Mouse (Mus musculus): ENCODE data around the gene Asf1b.
"Not testable (repeated sequence)": the region's sequence is repeated elsewhere in the genome, so short reads cannot be mapped to it uniquely, and the experiment has no call there.

Gene Asf1b

DNA sequence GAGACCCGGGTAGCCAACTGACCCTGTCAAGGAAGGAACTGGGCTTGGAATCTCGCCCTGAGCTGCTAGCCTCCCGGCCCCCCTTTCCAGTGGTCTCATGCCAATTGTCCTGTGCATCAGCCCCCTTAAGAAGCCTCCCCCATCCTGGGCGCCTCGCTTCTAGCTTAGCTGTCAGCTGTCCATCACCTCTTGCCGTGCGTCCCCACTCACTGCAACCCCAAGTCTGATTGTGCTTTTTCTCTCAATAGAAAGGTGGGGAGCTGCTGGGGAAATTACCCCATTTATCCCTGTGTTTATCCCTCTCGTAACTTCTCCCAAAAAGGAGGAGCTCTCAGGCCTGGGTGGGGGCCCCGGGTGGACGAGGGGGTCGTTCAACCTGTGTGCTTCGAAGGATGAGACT lies 40.7 kb downstream of the Asf1b start:
- DNase-seq (ENCODE audit: low spot score in 2 of 2) = no peak

DNA sequence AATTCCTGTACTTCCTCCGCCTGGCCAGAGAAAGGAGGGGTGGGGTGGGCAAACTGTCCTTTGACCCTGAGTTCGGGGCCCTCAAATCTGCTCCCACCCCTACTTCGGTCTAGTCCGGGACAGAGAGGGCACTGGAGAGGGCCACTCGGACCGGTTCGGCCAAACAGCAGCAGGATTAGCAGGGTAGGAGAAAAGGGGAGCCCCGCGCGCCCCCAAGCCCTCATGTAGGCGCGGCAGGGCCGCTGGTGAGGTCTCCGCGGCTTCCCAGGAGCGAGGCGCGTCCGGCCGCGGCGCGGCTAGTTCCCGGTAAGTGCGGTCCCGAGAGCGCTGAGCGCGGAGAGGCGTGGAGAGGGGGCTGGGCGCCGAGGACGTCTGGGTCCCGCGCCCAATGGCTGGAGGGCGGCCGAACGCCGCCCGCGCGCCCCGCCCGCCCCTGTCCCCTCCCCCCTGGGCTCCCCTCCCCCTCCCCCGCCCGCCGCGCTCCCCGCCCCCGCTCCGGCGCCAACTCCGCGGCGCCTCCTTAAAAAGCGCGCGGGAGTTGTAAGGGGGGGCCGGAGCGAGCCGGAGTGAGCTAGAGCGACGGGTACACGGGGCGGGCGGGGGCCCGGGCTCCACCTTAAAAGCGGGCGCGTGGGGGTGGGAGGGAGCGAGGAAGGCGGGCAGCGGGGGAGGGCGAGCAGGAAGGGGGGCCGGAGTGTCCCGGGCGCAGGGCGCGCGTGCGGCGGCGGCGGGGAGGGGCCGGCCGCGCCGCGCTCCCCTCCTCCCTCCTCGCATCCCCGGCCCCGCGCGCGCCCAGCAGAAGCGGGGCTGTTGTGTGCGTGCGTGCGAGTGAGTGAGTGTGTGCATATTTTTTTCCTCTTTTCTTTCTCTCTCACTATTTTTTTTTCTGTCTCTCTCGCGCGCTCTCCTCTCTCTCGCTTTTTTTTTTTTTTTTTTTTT lies 41.5 kb downstream of the Asf1b start:
- peak; percentile 56 to 74 for DNase-seq (ENCODE audit: low spot score in 2 of 2)

DNA sequence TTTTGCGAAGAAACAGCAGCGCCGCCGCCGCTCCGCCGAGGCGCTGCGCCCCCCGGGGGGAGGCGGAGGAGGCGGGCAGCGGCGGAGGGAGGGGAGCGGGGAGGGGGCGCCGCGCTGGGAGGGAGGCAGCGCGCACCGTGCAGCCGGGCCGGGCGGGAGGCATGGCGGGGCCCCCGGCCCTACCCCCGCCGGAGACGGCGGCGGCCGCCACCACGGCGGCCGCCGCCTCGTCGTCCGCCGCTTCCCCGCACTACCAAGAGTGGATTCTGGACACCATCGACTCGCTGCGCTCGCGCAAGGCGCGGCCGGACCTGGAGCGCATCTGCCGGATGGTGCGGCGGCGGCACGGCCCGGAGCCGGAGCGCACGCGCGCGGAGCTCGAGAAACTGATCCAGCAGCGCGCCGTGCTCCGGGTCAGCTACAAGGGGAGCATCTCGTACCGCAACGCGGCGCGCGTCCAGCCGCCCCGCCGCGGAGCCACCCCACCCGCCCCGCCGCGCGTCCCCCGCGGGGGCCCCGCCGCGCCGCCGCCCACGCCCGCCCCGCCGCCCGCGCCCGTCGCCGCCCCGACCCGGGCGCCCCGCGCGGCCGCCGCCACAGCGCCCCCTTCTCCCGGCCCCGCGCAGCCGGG lies 42.3 kb downstream of the Asf1b start, which contains the start of gene Samd1:
Gene Samd1 (plus strand): TSS at position 162 of the 631 bp plus-strand sequence.
- DNase-seq (ENCODE audit: low spot score in 2 of 2) = peak in 1 of 2 experiments; percentile 51

DNA sequence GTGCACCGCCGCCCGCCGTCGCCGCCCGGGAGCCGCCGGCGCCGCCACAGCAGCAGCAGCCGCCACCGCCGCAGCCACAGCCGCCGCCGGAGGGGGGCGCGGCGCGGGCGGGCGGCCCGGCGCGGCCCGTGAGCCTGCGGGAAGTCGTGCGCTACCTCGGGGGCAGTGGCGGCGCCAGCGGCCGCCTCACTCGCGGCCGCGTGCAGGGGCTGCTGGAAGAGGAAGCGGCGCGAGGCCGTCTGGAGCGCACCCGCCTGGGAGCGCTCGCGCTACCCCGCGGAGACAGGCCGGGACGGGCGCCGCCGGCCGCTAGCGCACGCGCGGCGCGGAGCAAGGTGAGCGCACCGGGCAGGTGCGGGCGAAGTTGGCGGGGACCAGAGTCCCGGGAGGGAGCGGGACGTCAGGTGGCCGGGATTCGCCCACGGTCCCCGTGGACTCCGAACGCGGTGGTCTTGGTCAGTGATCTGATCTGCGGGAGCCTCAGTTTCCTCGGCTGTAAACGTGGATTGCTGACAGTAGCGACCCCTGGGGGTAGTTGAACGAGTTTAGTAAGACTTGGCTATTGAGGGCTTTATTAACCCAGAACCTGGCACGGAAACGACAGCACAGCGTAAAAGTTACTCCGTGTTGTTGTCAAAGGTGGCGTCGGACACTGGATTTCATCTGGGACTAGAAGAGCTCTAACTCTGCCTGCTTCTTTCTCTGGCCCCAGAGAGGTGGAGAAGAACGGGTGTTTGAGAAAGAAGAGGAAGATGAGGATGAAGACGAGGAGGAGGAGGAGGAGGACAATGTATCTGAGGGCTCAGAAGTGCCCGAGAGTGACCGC lies 43.1 kb downstream of the Asf1b start:
- peak in 1 of 2 experiments; percentile 58 for DNase-seq (ENCODE audit: low spot score in 2 of 2)

DNA sequence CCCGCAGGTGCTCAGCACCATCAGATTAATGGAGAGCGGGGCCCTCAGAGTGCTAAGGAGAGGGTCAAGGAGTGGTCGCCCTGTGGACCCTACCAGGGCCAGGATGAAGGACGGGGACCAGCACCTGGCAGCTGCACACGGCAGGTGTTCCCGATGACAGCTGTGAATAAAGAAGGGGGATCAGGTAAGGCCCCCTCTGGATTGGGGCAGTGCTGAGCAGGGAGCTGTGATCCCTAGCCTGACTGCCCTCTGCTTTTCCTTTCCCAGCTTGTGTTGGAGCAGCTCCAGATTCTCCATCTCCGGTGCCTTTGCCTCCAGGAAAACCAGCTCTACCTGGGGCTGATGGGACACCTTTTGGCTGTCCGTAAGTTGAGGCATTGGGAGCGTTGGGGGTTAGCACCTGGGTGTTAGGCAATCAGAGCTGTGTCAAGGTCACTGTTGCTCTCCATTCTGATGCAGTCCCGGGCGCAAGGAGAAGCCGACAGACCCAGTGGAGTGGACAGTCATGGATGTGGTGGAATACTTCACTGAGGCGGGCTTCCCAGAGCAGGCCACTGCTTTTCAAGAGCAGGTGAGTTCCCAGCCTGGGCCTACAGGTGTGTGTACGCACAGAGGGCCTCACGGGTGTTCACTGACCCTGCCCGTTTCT lies 43.9 kb downstream of the Asf1b start:
- DNase-seq (ENCODE audit: low spot score in 2 of 2) = no peak

DNA sequence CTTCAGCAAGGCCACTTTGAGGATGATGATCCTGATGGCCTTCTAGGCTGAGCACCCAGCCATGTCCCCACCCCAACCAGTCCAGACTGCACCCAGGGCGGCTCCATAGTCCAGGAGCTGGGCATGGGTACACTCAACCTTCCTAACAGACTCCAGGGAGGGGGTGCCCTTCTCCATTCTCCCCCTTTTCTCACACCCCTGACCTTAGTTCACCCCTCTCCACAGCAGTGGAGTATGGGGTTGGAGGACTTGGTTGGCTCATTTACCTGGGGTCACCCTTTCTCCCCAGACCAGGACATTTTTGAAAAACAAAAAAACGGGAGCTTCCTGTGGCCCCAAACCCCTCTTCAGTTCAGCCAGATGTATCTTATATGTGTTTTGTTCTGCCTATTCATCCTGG lies 44.5 kb downstream of the Asf1b start:
- DNase-seq (ENCODE audit: low spot score in 2 of 2) = no peak

DNA sequence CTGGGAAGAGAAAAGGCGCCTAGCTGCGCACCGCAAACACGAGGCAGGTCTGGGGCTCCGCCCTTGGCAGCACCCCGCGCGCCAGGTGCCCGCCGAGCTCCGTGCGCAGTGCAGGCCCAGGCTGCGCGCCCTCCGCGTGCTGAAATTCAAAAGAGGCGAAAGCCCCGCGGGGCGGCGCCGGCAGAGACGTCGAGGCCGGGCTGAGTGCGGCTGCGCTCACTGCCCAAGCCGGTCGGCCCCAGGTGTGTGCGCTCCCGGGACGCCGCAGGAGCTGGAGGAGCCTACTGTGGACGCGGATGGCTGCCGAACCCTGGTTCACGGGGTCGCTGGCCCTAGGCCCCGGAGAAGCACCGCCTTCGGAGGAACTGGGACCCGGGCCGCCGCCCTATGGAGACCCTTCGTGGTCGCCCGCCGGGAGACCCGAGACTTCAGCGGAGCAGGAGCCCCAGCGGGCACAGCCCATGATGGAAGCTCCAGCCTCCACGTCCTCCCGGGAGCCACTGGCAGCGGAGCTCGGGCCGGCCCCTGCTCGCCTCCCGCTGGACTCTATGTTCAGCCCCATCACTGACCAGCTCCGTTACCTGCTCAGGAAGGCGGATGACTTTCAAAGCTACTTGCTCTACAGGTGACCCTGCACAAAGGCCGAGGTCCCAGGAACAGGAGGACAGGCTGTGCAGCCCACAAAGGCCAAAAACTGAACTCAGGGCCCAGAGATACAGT lies 46.1 kb downstream of the Asf1b start, which contains the start of gene 1700067K01Rik:
Gene 1700067K01Rik (plus strand): TSS at position 222 of the 720 bp plus-strand sequence.
- no peak for DNase-seq (ENCODE audit: low spot score in 2 of 2)

DNA sequence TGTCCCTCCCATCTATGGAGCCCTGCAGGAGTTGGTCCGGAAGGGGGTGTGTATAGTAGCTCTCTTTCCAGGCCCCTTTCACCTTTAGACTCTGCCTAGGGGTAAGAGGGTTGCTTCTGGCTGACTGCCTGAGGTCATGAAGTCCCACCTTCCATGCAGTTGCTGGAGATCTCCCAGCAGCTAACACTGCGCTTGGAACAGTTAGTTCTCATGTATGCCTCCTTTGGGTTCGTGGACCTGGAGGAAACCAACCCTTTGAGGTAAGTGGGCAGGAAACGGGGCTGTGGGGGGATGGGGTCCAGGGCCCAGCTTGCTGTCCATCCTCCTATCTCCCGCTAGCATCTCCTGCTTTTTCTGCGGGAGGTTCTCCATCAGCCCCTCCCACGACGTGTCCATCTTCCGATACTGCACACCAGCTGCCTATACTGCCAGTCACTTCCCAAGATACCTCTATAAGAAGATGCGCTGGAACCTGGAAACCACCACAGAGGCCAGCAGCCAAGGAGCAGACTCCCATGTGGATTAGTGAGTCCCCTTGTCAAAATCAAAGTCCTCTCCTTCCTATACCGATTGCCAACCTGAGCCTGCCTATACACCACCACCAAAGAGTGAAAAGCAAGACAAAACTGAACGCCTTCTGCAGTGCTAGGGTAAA lies 47.8 kb downstream of the Asf1b start:
- no peak for DNase-seq (ENCODE audit: low spot score in 2 of 2)

DNA sequence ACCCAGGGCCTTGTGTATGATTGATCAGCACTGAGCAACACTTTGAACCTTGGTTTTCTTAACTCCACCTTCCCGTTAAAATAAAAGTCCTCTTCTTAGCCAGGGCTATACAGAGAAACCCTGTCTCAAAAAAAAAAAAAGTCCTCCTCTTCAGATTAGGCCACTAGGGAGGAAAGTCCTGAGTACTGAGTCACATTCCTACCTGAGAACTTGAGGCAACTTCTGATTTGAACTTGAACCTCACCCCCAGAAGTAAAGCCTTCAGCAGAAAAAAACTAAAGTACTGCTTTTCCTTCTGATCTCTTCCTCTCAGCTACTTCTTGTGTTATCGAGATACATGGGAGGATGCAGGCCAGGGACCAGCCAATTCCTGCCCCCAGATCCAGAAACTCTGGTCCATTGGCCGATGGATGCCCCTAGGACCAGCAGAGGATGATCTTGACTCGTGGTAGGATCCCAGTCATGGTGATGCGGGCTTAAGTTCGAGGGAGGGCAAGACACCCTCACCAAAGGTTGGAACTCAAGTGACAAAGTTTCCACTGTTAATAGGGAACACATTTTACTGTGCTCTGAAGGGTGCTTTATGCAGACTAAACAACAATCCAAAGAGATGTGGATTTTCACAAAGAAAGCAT lies 48.4 kb downstream of the Asf1b start:
- DNase-seq (ENCODE audit: low spot score in 2 of 2) = no peak

DNA sequence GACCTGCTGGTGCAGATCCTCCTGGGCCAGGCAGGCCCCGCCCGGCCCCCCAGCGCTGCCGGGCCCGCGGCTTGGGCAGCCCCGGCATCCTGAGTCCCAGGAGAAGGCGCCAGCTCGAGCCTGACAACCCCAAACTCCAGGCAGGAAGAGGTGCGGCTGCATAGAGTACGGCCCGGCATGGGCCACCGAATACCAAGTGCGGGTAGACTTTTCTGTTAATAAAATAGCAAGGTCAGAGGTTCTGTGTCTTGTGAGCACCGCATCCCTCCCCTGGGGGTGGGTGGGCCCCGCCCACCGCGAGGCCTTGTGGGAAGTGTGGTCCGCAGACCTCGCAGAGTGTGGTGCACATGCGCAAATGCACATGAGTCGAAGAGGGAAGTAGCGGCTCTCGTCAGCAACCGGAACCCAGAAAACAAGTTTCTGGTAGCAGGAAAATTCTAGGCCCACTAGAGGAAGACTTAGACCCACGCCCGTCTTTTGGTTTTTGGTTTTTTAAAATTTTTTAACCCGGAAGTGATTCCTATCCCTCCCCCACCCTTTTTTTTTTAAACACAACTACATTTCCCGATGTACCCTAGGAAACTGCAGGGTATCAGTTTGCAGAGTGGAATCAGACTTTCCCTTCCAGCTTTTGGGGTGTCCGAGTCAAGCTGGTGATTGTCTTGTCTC lies 49.4 kb downstream of the Asf1b start:
- peak; percentile 83 to 87 for DNase-seq (ENCODE audit: low spot score in 2 of 2)

DNA sequence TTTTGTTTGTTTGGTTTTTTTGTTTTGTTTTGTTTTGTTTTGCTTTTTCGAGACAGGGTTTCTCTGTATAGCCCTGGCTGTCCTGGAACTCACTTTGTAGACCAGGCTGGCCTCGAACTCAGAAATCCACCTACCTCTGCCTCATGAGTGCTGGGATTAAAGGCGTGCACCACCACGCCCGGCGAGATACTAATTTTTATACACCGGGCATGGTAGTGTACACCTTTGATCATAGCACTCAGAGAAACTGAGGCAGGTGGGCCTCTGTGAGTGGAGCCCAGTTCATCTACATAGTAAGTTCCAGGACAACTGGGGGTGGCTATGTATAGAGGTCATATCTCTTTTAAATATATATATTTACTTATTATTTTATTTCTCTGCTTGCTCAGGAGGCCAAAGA lies 50.2 kb downstream of the Asf1b start:
- DNase-seq (ENCODE audit: low spot score in 2 of 2) = not testable (repeated sequence)

DNA sequence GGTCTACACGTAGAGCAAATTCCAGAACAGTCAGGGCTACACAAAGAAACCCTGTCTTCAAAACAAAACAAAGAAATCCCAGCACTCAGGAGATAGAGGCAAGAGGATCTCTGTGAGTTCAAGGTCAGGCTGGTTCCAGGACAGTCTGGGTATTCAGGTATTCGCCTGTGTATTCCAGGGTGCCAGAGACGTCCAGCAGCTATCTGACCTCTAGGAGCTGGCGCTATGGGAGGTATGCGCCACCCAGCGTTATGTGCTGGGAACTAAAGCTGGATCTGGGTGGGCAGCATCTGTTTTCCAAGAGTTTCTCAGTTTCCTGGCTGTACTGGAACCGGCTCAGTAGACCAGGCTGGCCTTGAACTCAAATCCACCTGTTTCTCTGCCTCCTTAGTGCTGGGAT lies 53.1 kb downstream of the Asf1b start:
- DNase-seq (ENCODE audit: low spot score in 2 of 2) = no peak

DNA sequence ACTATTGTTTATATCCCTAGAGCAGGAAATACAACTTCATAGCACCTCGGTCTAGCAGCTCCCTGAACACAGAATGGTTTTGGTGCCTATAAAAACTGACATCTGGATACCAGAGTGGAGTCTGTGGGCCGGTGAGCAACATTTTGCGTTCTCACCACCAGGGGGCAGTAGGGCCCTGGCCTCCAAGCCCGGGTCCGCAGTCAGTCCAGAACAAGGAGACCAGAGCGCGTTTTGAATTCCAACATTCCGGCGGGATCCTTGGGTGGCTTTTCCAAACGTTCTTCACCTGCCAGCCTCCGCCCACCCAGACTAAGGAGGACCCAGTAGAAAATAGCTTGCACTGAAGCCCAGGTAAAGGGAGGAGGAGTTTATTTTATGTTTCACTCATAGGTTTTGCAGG lies 54.6 kb downstream of the Asf1b start:
- DNase-seq (ENCODE audit: low spot score in 2 of 2) = peak; percentile 83 to 89

DNA sequence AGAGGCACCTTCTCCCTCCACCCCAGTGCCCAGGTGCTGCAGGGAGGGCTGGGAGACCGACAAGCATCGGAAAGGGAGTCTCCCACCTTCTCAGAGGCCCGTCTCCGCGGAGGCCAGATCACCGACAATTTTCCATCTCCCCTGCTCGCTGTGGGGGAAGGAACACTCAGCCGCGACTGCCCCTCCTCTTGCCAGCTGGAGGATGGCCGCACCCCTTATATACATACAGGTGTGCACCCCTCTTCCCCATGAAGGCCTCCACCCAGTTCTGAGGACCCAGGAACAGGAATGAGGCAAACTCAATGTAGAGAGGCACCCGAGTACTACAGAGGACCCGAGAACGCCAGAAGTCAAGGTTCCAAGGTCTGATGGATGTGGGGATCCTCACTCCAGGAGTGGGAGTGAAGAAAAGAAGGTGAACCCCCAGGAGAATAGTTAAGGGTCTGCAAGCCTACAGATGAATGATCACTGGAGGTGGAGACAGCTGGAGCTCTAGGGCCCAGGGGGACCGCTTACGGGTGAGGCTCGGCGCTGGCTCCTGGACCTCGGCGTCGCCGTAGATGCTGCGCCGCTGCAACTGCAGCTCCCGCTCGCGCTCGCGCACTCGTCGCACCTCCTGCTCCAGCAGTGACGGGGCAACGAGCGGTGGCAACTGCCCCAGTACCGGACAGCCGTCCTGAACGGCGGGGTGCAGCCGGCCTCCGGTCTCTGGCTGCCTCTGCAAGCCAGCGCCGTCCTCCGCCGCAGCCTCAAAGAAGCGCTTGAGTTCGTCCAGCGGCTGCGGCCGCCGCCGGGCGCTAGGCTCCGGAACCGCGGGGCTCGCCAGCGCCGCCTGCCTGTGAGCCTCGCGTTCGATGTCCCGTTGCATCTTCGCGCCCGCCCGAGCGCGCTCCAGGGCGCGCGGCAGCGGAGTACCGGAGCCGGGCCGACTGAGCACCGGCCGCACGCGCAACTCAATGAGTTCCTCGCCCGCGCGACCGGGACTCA lies 55.6 kb downstream of the Asf1b start:
- DNase-seq (ENCODE audit: low spot score in 2 of 2) = peak; percentile 59 to 71

DNA sequence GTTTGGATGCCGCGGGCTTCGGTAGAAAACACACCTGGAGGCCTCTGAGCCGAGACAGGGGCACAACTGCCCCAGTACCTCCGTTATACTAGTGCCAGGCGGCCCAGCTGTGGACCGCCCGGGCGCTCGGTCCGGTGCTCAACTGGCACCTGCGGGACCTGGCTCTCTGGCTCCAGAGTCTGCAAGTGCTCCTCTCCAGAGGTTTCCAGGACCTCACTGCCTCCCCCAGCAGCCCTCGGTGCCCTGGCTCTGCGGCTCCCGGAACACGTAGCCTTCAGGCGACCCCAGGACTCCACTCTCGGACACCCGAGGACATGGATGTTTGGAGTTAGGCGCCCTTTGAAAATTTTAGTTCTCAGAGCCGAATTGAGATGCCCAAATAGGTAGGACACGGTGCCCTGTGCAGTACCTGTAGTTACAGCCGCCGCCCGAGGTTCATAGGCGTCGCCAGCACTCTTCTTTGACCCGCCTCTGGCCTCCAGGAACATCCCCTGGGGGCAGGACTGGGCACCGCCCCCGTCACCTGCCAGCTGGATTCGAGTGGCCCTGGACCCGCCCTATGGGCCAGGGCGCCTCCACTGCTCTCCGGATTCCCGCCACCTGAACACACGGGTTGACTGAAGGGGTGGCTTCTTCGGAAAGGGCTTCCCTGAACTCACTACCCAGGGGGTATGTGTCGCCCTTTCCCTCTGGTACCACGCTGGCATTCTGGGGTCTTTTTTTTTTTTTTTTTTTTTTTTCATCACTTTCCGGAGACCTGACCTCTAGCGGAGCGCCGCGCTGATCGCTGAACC lies 56.6 kb downstream of the Asf1b start, which contains the start of gene 2210011C24Rik:
Gene 2210011C24Rik (minus strand): TSS at position 467 of the 794 bp plus-strand sequence.
- DNase-seq (ENCODE audit: low spot score in 2 of 2) = no peak

DNA sequence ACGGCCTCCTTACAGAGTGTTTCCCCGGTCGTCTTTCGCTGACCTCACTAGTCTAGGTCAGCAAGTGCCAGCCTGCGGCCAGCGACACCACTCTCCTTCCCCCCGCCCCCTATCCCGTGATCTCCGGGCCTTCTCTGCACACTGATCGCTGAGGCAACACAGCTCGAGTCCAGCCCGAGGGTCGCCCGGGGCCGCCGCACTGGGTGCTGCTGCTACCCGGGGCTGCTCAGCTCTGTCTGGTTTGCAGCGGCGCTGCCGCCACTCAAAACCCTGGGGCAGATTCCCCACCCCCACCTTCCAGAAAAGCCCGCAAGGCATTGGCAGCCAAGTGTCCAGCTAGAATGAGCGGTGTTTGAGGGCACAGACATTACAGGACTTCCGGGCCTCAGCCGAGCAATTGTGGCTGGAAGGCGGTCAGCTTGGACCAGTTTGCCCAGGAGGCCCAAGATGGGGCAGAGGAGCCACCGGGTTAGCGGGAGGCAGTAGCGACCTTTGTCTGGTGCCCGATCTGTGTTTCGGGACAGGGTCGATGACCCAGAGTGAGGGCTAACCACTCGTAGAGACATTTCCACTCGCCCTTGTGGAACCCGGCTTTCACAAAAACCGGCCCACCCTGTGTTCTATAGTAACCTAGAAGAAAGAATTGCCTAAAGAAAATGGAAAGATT lies 57.3 kb downstream of the Asf1b start:
- no peak for DNase-seq (ENCODE audit: low spot score in 2 of 2)

Data from cerebellum, postnatal 4 days (tissue).